Mouse (Mus musculus) B cell, adult 67 days (primary cell): ENCODE results near the gene Fkbp14. TPM values are rescaled to one million over a fixed set of nuclear protein-coding genes. Genes with fewer than 3 reads are reported as not detected.

Experiments
- total RNA-seq, 2 experiments: library from RNA; stranded (reverse); gene quantifications; 4 replicates each; pipeline ENCODE4 v1.2.4; 2023

Gene Fkbp14
- under 1 TPM; 0.42 to 0.64 TPM for total RNA-seq

GRCm38 (mm10) chr6:54597208-54597607, at the start of gene Fkbp14:
Gene Fkbp14 (minus strand): TSS chr6:54597308.

GRCm38 (mm10) chr6:54594469-54595329, 2.4 kb downstream of the Fkbp14 start, which contains the start of gene Plekha8:
Gene Plekha8 (plus strand): TSS chr6:54595111.

GRCm38 (mm10) chr6:54565665-54566545, 31.2 kb downstream of the Fkbp14 start, which contains the start of gene Scrn1:
Gene Scrn1 (minus strand): TSS chr6:54566489.

Other genes starting within 250 kb of the Fkbp14 start
- not detected for gene Wipf3, start 167.7 kb downstream of the Fkbp14 start, total RNA-seq
- not detected for gene Scrn1, start 30.8 kb downstream of the Fkbp14 start, total RNA-seq
- gene Plekha8, start 2.2 kb downstream of the Fkbp14 start, total RNA-seq = 10 to 100 TPM in 1 of 2 experiments, 1 to 10 TPM in 1; 9.2 to 10.4 TPM
- 10 to 100 TPM; 14.4 to 15.3 TPM for gene Mturn, start 84.3 kb upstream of the Fkbp14 start, total RNA-seq
- 10 to 100 TPM; 48.5 to 48.9 TPM for gene Znrf2, start 219.6 kb upstream of the Fkbp14 start, total RNA-seq